8 mouse cellular contexts compared by ENCODE assay signal in genomic region chr5:8798752-8799115, GRCm38 (mm10). TPM values are rescaled to one million over a fixed set of nuclear protein-coding genes. Genes with fewer than 3 reads are reported as not detected.
A peak's percentile ranks its signal among the peaks of the same experiment; 100 is the strongest.
DNase-seq lines count a peak whose midpoint lies in the region; ATAC-seq and TF ChIP-seq lines count a peak whose summit lies in the region.

No protein-coding gene starts in this region.

- no peaks in the 10 kb centered on the region for H3K27me3 ChIP-seq in kidney, postnatal 0 days (ENCODE audit: insufficient read depth, low read length)
- no peaks in the 10 kb centered on the region for H3K27me3 ChIP-seq in embryonic facial prominence, embryonic 11.5 days (ENCODE audit: control insufficient read depth, insufficient read depth, low read length)
- no peaks in the 10 kb centered on the region for H3K27me3 ChIP-seq in intestine, embryonic 16.5 days (replicated peaks; ENCODE audit: control insufficient read depth, insufficient read depth, low read length)
- H3K27me3 ChIP-seq in neural tube, embryonic 12.5 days (replicated peaks): 0 out of 2 replicates have a peak, but pooled peaks cover 3% of the 10 kb centered on the region

- H3K4me1 ChIP-seq in kidney, postnatal 0 days (replicated peaks; ENCODE audit: insufficient read depth, low read length): 0 out of 2 replicates have a peak, but pooled peaks cover 8% of the 10 kb centered on the region
- H3K4me1 ChIP-seq in embryonic facial prominence, embryonic 11.5 days (ENCODE audit: control insufficient read depth, insufficient read depth, low read length): no peaks in the 10 kb centered on the region
- H3K4me1 ChIP-seq in intestine, embryonic 16.5 days (ENCODE audit: control insufficient read depth, insufficient read depth, low read length): peaks cover 5% of the 10 kb centered on the region; the same call in 1 of the 2 replicates
- peaks cover 3% of the 10 kb centered on the region; the same call in 1 of the 2 replicates for H3K4me1 ChIP-seq in neural tube, embryonic 12.5 days

- no peak for TF ChIP-seq CTCF in kidney, postnatal 0 days (IDR thresholded peaks at IDR 0.05; ENCODE audit: low read depth)

- peak; percentile 42; the same call in 1 of the 2 replicates for ATAC-seq in kidney, postnatal 0 days (replicated peaks; ENCODE audit: low FRiP score, low read depth)
- no peak for ATAC-seq in embryonic facial prominence, embryonic 11.5 days (replicated peaks; ENCODE audit: insufficient number of reproducible peaks, low FRiP score, low TSS enrichment, low read depth)
- ATAC-seq in intestine, embryonic 16.5 days: no peak
- ATAC-seq in neural tube, embryonic 12.5 days (ENCODE audit: low FRiP score, low read depth): 0 out of 2 replicates have a peak, but pooled peaks have one; percentile 25

- no peaks in the 10 kb centered on the region for H3K36me3 ChIP-seq in kidney, postnatal 0 days (ENCODE audit: insufficient read depth, low read length)
- H3K36me3 ChIP-seq in embryonic facial prominence, embryonic 11.5 days (replicated peaks; ENCODE audit: control insufficient read depth, insufficient read depth, low read depth, low read length): no peaks in the 10 kb centered on the region
- no peaks in the 10 kb centered on the region for H3K36me3 ChIP-seq in intestine, embryonic 16.5 days (ENCODE audit: control insufficient read depth, insufficient read depth, low read length)
- no peaks in the 10 kb centered on the region for H3K36me3 ChIP-seq in neural tube, embryonic 12.5 days

- no peak for DNase-seq in kidney, postnatal 0 days (ENCODE audit: low spot score)
- DNase-seq in kidney, postnatal 25 days: no peak
- no peak for DNase-seq in embryonic facial prominence, embryonic 11.5 days (ENCODE audit: low spot score)
- DNase-seq in right cerebral cortex, postnatal 36 days (ENCODE audit: low spot score in 2 of 2): no peak
- DNase-seq in gastrocnemius, adult 18-20 months (ENCODE audit: low spot score): no peak
- no peak for DNase-seq in thymus, postnatal 4 days

- H3K9me3 ChIP-seq in kidney, postnatal 0 days (replicated peaks; ENCODE audit: low read length): no peaks in the 10 kb centered on the region
- H3K9me3 ChIP-seq in embryonic facial prominence, embryonic 11.5 days (replicated peaks; ENCODE audit: control insufficient read depth, low read length): no peaks in the 10 kb centered on the region
- no peaks in the 10 kb centered on the region for H3K9me3 ChIP-seq in intestine, embryonic 16.5 days (ENCODE audit: control insufficient read depth, low read length)
- no peaks in the 10 kb centered on the region for H3K9me3 ChIP-seq in neural tube, embryonic 12.5 days

- WGBS in kidney, postnatal 0 days: 15% methylated on average over 10 of the region's 10 CpGs
- 28% methylated on average over 10 of the region's 10 CpGs for WGBS in embryonic facial prominence, embryonic 11.5 days
- 25% methylated on average over 10 of the region's 10 CpGs for WGBS in intestine, embryonic 16.5 days
- WGBS in neural tube, embryonic 12.5 days: 20% methylated on average over 10 of the region's 10 CpGs

- H3K4me2 ChIP-seq in kidney, postnatal 0 days (ENCODE audit: low read length): peak overlapping the region; percentile 76
- peak overlapping the region; percentile 92 for H3K4me2 ChIP-seq in embryonic facial prominence, embryonic 11.5 days (ENCODE audit: low read depth, low read length)
- H3K4me2 ChIP-seq in intestine, embryonic 16.5 days (ENCODE audit: low read depth, low read length): peak overlapping the region; percentile 98
- peak overlapping the region; percentile 98 for H3K4me2 ChIP-seq in neural tube, embryonic 12.5 days (replicated peaks)

- no peak overlapping the region for H3K27ac ChIP-seq in kidney, postnatal 0 days
- no peak overlapping the region for H3K27ac ChIP-seq in embryonic facial prominence, embryonic 11.5 days (replicated peaks; ENCODE audit: low read depth, low read length)
- no peak overlapping the region for H3K27ac ChIP-seq in intestine, embryonic 16.5 days (ENCODE audit: low read length)
- H3K27ac ChIP-seq in neural tube, embryonic 12.5 days: no peak overlapping the region

- H3K4me3 ChIP-seq in kidney, postnatal 0 days (replicated peaks; ENCODE audit: low read depth, low read length): peak overlapping the region; percentile 50
- H3K4me3 ChIP-seq in embryonic facial prominence, embryonic 11.5 days (ENCODE audit: low read depth, low read length): peak overlapping the region; percentile 48
- H3K4me3 ChIP-seq in intestine, embryonic 16.5 days (ENCODE audit: low read length): peak overlapping the region; percentile 63
- H3K4me3 ChIP-seq in neural tube, embryonic 12.5 days: peak overlapping the region; percentile 54

- 0 out of 2 replicates have a peak overlapping the region, but pooled peaks have one; percentile 43 for H3K9ac ChIP-seq in kidney, postnatal 0 days (ENCODE audit: low read depth, low read length)
- no peak overlapping the region for H3K9ac ChIP-seq in embryonic facial prominence, embryonic 11.5 days (replicated peaks; ENCODE audit: low read length)
- no peak overlapping the region for H3K9ac ChIP-seq in intestine, embryonic 16.5 days (ENCODE audit: low read depth, low read length)
- H3K9ac ChIP-seq in neural tube, embryonic 12.5 days: peak overlapping the region; percentile 61

RNA-seq across cellular contexts. Expression of gene Abcb1b, which starts 0.8 kb away (rescaled TPM):
- polyA plus RNA-seq in kidney, postnatal 0 days (2015; fragmentation: Nextera tagmentation; extraction: Ambion mirVana): 0.62 and 1.4 TPM in 2 replicates
- polyA plus RNA-seq in embryonic facial prominence, embryonic 11.5 days (2014; fragmentation: Nextera tagmentation; extraction: Ambion mirVana): 0.74 and 0.77 TPM in 2 replicates
- 1.2 and 1.9 TPM in 2 replicates for polyA plus RNA-seq in intestine, embryonic 16.5 days (2015; fragmentation: Nextera tagmentation; extraction: Ambion mirVana)
- polyA plus RNA-seq in neural tube, embryonic 12.5 days (2016; fragmentation: Nextera tagmentation; extraction: Ambion mirVana): 0.74 and 0.89 TPM in 2 replicates
- 1 to 10 TPM; 5.7 to 5.9 TPM for total RNA-seq in gastrocnemius, adult 18-20 months (2021)

Comparison
In these comparisons a context has a peak if more than half of its experiments do, and no peak if none do; other contexts are left out.
1. ATAC-seq: peak in kidney, postnatal 0 days (single experiment) and neural tube, embryonic 12.5 days (single experiment); none in embryonic facial prominence, embryonic 11.5 days (single experiment) and intestine, embryonic 16.5 days (single experiment).
2. H3K9ac ChIP-seq: peak in kidney, postnatal 0 days (single experiment) and neural tube, embryonic 12.5 days (single experiment); none in embryonic facial prominence, embryonic 11.5 days (single experiment) and intestine, embryonic 16.5 days (single experiment).
3. Peak in every context shown above with its lines, with median percentiles within 50 percentile points of each other: H3K4me2 ChIP-seq and H3K4me3 ChIP-seq.